Mouse (Mus musculus): ENCODE measurements around the gene Ddx52. TPM values are rescaled to one million over a fixed set of nuclear protein-coding genes. Genes with fewer than 3 reads are reported as not detected.

Gene Ddx52
- total and polyA plus RNA-seq, 3 experiments: 3.2 to 82.8 (median 54.2) TPM

DNA sequence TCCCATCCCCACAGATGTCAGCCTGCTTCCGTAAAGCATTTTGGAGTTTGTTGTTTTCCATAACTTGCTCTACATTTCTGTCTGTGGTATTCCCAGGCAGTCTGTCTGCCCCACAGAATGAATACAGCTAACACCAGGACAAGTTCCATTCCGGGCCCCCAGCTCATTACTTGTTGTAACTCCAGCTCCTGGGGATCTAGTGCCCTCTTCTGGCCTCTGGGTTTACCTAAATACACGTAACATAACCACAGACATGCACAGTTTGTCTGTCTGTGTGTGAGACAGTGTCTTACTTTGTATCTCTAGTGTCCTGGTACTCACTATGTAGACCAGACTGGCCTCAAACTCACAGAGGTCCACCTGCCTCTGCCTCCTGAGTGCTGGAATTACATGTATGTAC lies 59.4 kb downstream of the Ddx52 start:
- no peak for TF ChIP-seq POLR2AphosphoS5 (IDR thresholded peaks at IDR 0.05; ENCODE audit: insufficient replicate concordance, low read depth, low read length)
- no peak for TF ChIP-seq TAL1 (conservative IDR thresholded peaks at IDR 0.05; ENCODE audit: low read depth, low read length)
- TF ChIP-seq GATA1 (IDR thresholded peaks at IDR 0.05; ENCODE audit: borderline replicate concordance, low read length): no peak
- no peak for TF ChIP-seq CTCF (IDR thresholded peaks at IDR 0.05; ENCODE audit: low read depth, low read length)
- no peak for TF ChIP-seq GATA2 (IDR thresholded peaks at IDR 0.05; ENCODE audit: borderline replicate concordance, low read depth, low read length)

DNA sequence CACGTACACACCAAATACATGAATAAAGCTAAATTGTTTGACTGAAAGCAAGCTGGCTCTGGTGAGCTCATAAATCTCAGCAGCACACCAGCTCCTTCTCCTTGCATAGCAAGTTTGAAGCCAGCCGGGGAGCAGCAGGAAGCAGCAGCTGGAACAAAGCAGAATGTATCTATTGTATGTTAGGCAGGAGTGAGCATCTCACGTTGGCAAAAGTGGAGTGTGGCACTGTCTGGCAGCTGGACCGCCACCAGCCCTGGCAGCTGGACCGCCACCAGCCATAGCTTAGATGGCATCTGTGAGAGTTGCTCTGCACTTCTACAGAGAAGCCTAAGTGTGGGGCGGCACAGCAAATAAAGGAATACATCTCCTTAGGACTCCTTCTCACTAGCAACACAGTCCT lies 62.1 kb downstream of the Ddx52 start:
- no peak for TF ChIP-seq GATA1 (IDR thresholded peaks at IDR 0.05; ENCODE audit: borderline replicate concordance, low read length)
- no peak for TF ChIP-seq POLR2AphosphoS5 (IDR thresholded peaks at IDR 0.05; ENCODE audit: insufficient replicate concordance, low read depth, low read length)
- no peak for TF ChIP-seq GATA2 (IDR thresholded peaks at IDR 0.05; ENCODE audit: borderline replicate concordance, low read depth, low read length)
- TF ChIP-seq TAL1 (conservative IDR thresholded peaks at IDR 0.05; ENCODE audit: low read depth, low read length): no peak
- no peak for TF ChIP-seq CTCF (IDR thresholded peaks at IDR 0.05; ENCODE audit: low read depth, low read length)
- no peaks in the 10 kb centered on the region for H3K27me3 ChIP-seq (ENCODE audit: insufficient read depth, low read length)
- H3K36me3 ChIP-seq (replicated peaks): peaks cover 80% of the 10 kb centered on the region

More for the DNA sequence above, 59.4 kb downstream of the Ddx52 start:
- Histone ChIP-seq H3K36me3 (replicated peaks) (peaks cover 88% of the 10 kb centered on the region), H3K4me1 (ENCODE audit: insufficient read depth, low read depth, low read length) (peaks cover 12% of the 10 kb centered on the region; the same call in 1 of the 2 replicates), H3K9me3 (replicated peaks) (no peaks in the 10 kb centered on the region), H3K4me3 (ENCODE audit: low read depth, low read length) (no peak overlapping the region), H3K27me3 (ENCODE audit: insufficient read depth, low read length) (no peaks in the 10 kb centered on the region)
- DNase-seq (ENCODE audit: low spot score) (no peak), ATAC-seq (ENCODE audit: extremely low read depth, insufficient number of reproducible peaks, low FRiP score, poor library complexity, severe bottlenecking) (no peak)

GRCm38 (mm10) chr11:84009001-84009400 lies 67.1 kb downstream of the Ddx52 start:
- H3K4me3 ChIP-seq (ENCODE audit: low read depth, low read length): no peak overlapping the region
- no peaks in the 10 kb centered on the region for H3K9me3 ChIP-seq (replicated peaks)
- H3K4me1 ChIP-seq (ENCODE audit: insufficient read depth, low read depth, low read length): peaks cover 2% of the 10 kb centered on the region; the same call in 1 of the 2 replicates
- H3K27me3 ChIP-seq (ENCODE audit: insufficient read depth, low read length): no peaks in the 10 kb centered on the region
- ATAC-seq (ENCODE audit: extremely low read depth, insufficient number of reproducible peaks, low FRiP score, poor library complexity, severe bottlenecking): no peak
- TF ChIP-seq CTCF (IDR thresholded peaks at IDR 0.05; ENCODE audit: low read depth, low read length) (no peak), TAL1 (conservative IDR thresholded peaks at IDR 0.05; ENCODE audit: low read depth, low read length) (no peak), GATA2 (IDR thresholded peaks at IDR 0.05; ENCODE audit: borderline replicate concordance, low read depth, low read length) (no peak), GATA1 (IDR thresholded peaks at IDR 0.05; ENCODE audit: borderline replicate concordance, low read length) (no peak), POLR2AphosphoS5 (IDR thresholded peaks at IDR 0.05; ENCODE audit: insufficient replicate concordance, low read depth, low read length) (no peak)
- no peak for DNase-seq (ENCODE audit: low spot score)
- H3K36me3 ChIP-seq (replicated peaks): peaks cover 84% of the 10 kb centered on the region

More for the DNA sequence above, 62.1 kb downstream of the Ddx52 start:
- H3K4me1 ChIP-seq (ENCODE audit: insufficient read depth, low read depth, low read length): peaks cover 6% of the 10 kb centered on the region; the same call in 1 of the 2 replicates
- H3K4me3 ChIP-seq (ENCODE audit: low read depth, low read length): no peak overlapping the region
- ATAC-seq (ENCODE audit: extremely low read depth, insufficient number of reproducible peaks, low FRiP score, poor library complexity, severe bottlenecking): no peak
- no peaks in the 10 kb centered on the region for H3K9me3 ChIP-seq (replicated peaks)
- no peak for DNase-seq (ENCODE audit: low spot score)

DNA sequence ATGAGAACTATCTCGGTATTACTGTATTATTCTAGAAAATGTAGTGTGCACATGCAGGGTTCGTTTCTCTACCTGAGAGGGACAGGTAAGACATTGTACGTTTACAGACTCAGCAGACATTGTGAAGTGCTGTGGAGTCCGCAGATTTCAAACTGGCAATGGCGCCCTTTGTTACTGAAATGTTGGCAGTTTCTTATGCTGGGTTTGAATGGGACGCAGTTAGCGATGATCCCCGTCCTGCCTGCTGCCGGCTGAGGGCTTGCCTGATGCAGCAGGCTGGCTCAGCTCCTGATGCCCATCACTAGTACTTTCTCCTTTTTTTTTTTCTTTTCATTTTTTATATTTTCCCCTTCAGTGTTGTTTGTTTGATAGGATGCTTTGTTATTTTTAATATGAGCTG lies 68.5 kb downstream of the Ddx52 start:
- no peak for ATAC-seq (ENCODE audit: extremely low read depth, insufficient number of reproducible peaks, low FRiP score, poor library complexity, severe bottlenecking)
- Histone ChIP-seq H3K9me3 (replicated peaks) (no peaks in the 10 kb centered on the region), H3K27me3 (ENCODE audit: insufficient read depth, low read length) (no peaks in the 10 kb centered on the region), H3K4me3 (ENCODE audit: low read depth, low read length) (no peak overlapping the region), H3K36me3 (replicated peaks) (peaks cover 84% of the 10 kb centered on the region), H3K4me1 (ENCODE audit: insufficient read depth, low read depth, low read length) (peaks cover 5% of the 10 kb centered on the region)
- TF ChIP-seq GATA2 (IDR thresholded peaks at IDR 0.05; ENCODE audit: borderline replicate concordance, low read depth, low read length) (no peak), GATA1 (IDR thresholded peaks at IDR 0.05; ENCODE audit: borderline replicate concordance, low read length) (no peak), TAL1 (conservative IDR thresholded peaks at IDR 0.05; ENCODE audit: low read depth, low read length) (no peak), CTCF (IDR thresholded peaks at IDR 0.05; ENCODE audit: low read depth, low read length) (no peak), POLR2AphosphoS5 (IDR thresholded peaks at IDR 0.05; ENCODE audit: insufficient replicate concordance, low read depth, low read length) (no peak)
- DNase-seq (ENCODE audit: low spot score): no peak

DNA sequence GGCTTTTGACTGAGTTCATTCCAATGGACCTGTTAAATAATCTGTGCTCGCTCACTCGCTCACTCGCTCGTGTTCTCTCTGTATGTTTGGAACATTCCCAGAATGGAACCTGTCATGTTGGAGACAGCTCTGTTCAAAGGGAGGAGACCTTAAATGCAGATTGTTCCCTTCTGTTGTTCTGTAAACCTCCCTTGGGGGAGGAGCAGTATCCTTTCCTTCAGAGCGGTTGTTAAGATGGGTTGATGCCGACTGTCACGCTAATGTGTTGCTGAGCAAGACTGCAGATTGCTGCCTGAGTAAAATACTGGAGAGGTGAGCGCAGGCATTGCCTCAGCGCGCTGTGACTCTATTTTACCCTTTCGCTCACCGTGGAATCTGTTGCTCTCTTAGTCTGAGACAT lies 69.2 kb downstream of the Ddx52 start:
- H3K9me3 ChIP-seq (replicated peaks): no peaks in the 10 kb centered on the region
- H3K4me1 ChIP-seq (ENCODE audit: insufficient read depth, low read depth, low read length): peaks cover 5% of the 10 kb centered on the region
- H3K27me3 ChIP-seq (ENCODE audit: insufficient read depth, low read length): no peaks in the 10 kb centered on the region
- no peak for DNase-seq (ENCODE audit: low spot score)
- ATAC-seq (ENCODE audit: extremely low read depth, insufficient number of reproducible peaks, low FRiP score, poor library complexity, severe bottlenecking): no peak
- H3K36me3 ChIP-seq (replicated peaks): peaks cover 80% of the 10 kb centered on the region
- H3K4me3 ChIP-seq (ENCODE audit: low read depth, low read length): no peak overlapping the region
- no peak for TF ChIP-seq CTCF (IDR thresholded peaks at IDR 0.05; ENCODE audit: low read depth, low read length)
- no peak for TF ChIP-seq TAL1 (conservative IDR thresholded peaks at IDR 0.05; ENCODE audit: low read depth, low read length)
- no peak for TF ChIP-seq GATA1 (IDR thresholded peaks at IDR 0.05; ENCODE audit: borderline replicate concordance, low read length)
- TF ChIP-seq POLR2AphosphoS5 (IDR thresholded peaks at IDR 0.05; ENCODE audit: insufficient replicate concordance, low read depth, low read length): no peak
- no peak for TF ChIP-seq GATA2 (IDR thresholded peaks at IDR 0.05; ENCODE audit: borderline replicate concordance, low read depth, low read length)

- DNase-seq (ENCODE audit: low spot score) (no peak), ATAC-seq (ENCODE audit: extremely low read depth, insufficient number of reproducible peaks, low FRiP score, poor library complexity, severe bottlenecking) (no peak)
- no peak for TF ChIP-seq POLR2AphosphoS5 (IDR thresholded peaks at IDR 0.05; ENCODE audit: insufficient replicate concordance, low read depth, low read length)
- TF ChIP-seq TAL1 (conservative IDR thresholded peaks at IDR 0.05; ENCODE audit: low read depth, low read length): no peak
- TF ChIP-seq GATA2 (IDR thresholded peaks at IDR 0.05; ENCODE audit: borderline replicate concordance, low read depth, low read length): no peak
- TF ChIP-seq GATA1 (IDR thresholded peaks at IDR 0.05; ENCODE audit: borderline replicate concordance, low read length): no peak
- TF ChIP-seq CTCF (IDR thresholded peaks at IDR 0.05; ENCODE audit: low read depth, low read length): no peak
- H3K4me1 ChIP-seq (ENCODE audit: insufficient read depth, low read depth, low read length): peaks cover 5% of the 10 kb centered on the region
- peaks cover 78% of the 10 kb centered on the region for H3K36me3 ChIP-seq (replicated peaks)
- H3K4me3 ChIP-seq (ENCODE audit: low read depth, low read length): no peak overlapping the region
- H3K27me3 ChIP-seq (ENCODE audit: insufficient read depth, low read length): no peaks in the 10 kb centered on the region
- no peaks in the 10 kb centered on the region for H3K9me3 ChIP-seq (replicated peaks)
Measured at GRCm38 (mm10) chr11:84011576-84011975, 69.7 kb downstream of the Ddx52 start.

Other genes starting within 250 kb of the Ddx52 start
- not detected in 2 replicates for gene Wfdc17, start 238.1 kb upstream of the Ddx52 start, total RNA-seq (2014; fragmentation: Nextera tagmentation)
- not detected in 2 replicates for gene Wfdc17, start 238.1 kb upstream of the Ddx52 start, total RNA-seq (2017)
- not detected in 2 replicates for gene Wfdc17, start 238.1 kb upstream of the Ddx52 start, polyA plus RNA-seq (2012)
- not detected in 2 replicates for gene Wfdc18, start 233.0 kb upstream of the Ddx52 start, total RNA-seq (2014; fragmentation: Nextera tagmentation)
- not detected in 2 replicates for gene Wfdc18, start 233.0 kb upstream of the Ddx52 start, total RNA-seq (2017)
- not detected in 2 replicates for gene Wfdc18, start 233.0 kb upstream of the Ddx52 start, polyA plus RNA-seq (2012)
- not detected in 2 replicates for gene Wfdc21, start 195.1 kb upstream of the Ddx52 start, total RNA-seq (2014; fragmentation: Nextera tagmentation)
- not detected in 2 replicates for gene Wfdc21, start 195.1 kb upstream of the Ddx52 start, total RNA-seq (2017)
- not detected in 2 replicates for gene Wfdc21, start 195.1 kb upstream of the Ddx52 start, polyA plus RNA-seq (2012)
- gene Heatr6, start 188.4 kb upstream of the Ddx52 start, total RNA-seq (2014; fragmentation: Nextera tagmentation): 31.7 and 36.7 TPM in 2 replicates
- gene Heatr6, start 188.4 kb upstream of the Ddx52 start, total RNA-seq (2017): 14.9 and 18.1 TPM in 2 replicates
- gene Heatr6, start 188.4 kb upstream of the Ddx52 start, polyA plus RNA-seq (2012): 4.7 and 7.6 TPM in 2 replicates
- not detected in 2 replicates for gene Hnf1b, start 92.0 kb upstream of the Ddx52 start, total RNA-seq (2014; fragmentation: Nextera tagmentation)
- gene Hnf1b, start 92.0 kb upstream of the Ddx52 start, total RNA-seq (2017): 0.22 TPM in 1 of 2 replicates, not detected in the other
- not detected in 2 replicates for gene Hnf1b, start 92.0 kb upstream of the Ddx52 start, polyA plus RNA-seq (2012)
- gene Synrg, start 22.4 kb downstream of the Ddx52 start, total RNA-seq (2014; fragmentation: Nextera tagmentation): 41.7 and 41.9 TPM in 2 replicates
- 14.5 and 17.4 TPM in 2 replicates for gene Synrg, start 22.4 kb downstream of the Ddx52 start, total RNA-seq (2017)
- 4.2 and 10.7 TPM in 2 replicates for gene Synrg, start 22.4 kb downstream of the Ddx52 start, polyA plus RNA-seq (2012)
- gene Dusp14, start 127.2 kb downstream of the Ddx52 start, total RNA-seq (2014; fragmentation: Nextera tagmentation): not detected in 2 replicates
- 0.17 TPM in 1 of 2 replicates, not detected in the other for gene Dusp14, start 127.2 kb downstream of the Ddx52 start, total RNA-seq (2017)
- not detected in 2 replicates for gene Dusp14, start 127.2 kb downstream of the Ddx52 start, polyA plus RNA-seq (2012)
- gene Tada2a, start 187.5 kb downstream of the Ddx52 start, total RNA-seq (2014; fragmentation: Nextera tagmentation): 18.3 and 18.7 TPM in 2 replicates
- gene Tada2a, start 187.5 kb downstream of the Ddx52 start, total RNA-seq (2017): 18.5 and 19.9 TPM in 2 replicates
- gene Tada2a, start 187.5 kb downstream of the Ddx52 start, polyA plus RNA-seq (2012): 1.9 and 2.0 TPM in 2 replicates
- gene Acaca, start 187.6 kb downstream of the Ddx52 start, total RNA-seq (2014; fragmentation: Nextera tagmentation): 37.1 and 37.2 TPM in 2 replicates
- gene Acaca, start 187.6 kb downstream of the Ddx52 start, total RNA-seq (2017): 38.0 and 45.3 TPM in 2 replicates
- 15.4 and 19.3 TPM in 2 replicates for gene Acaca, start 187.6 kb downstream of the Ddx52 start, polyA plus RNA-seq (2012)
- gene Gm11437, start 225.4 kb downstream of the Ddx52 start, total RNA-seq (2014; fragmentation: Nextera tagmentation): not detected in 2 replicates
- gene Gm11437, start 225.4 kb downstream of the Ddx52 start, total RNA-seq (2017): not detected in 2 replicates
- gene Gm11437, start 225.4 kb downstream of the Ddx52 start, polyA plus RNA-seq (2012): not detected in 2 replicates

Measured in G1E (cell line).